Mouse (Mus musculus) thymus, postnatal 0 days (tissue): ENCODE results near the gene Olfr464. TPM values are rescaled to one million over a fixed set of nuclear protein-coding genes. Genes with fewer than 3 reads are reported as not detected.

Experiments
- DNase-seq: peaks from one replicate; pipeline ENCODE4 v3.0.0-alpha.2; 2015; ENCODE audit warnings: low spot score
- polyA plus RNA-seq: library from polyadenylated mRNA; unstranded; fragments of >200 nt; fragmentation: Nextera tagmentation; extraction: Ambion mirVana; gene quantifications from 2 replicates; pipeline ENCODE4 v1.2.1, GENCODE M21; 2015

The Olfr464 gene
- 0.13 TPM in 1 of 2 replicates, not detected in the other for polyA plus RNA-seq

- peak; percentile 10 for DNase-seq
Observed at GRCm38 (mm10) chr11:87920966-87921365, at the start of gene Olfr464. TSS of gene Olfr464 (minus strand) at chr11:87920967.

GRCm38 (mm10) chr11:87968356-87969122, 47.8 kb upstream of the Olfr464 start:
- peak; percentile 31 for DNase-seq

DNA sequence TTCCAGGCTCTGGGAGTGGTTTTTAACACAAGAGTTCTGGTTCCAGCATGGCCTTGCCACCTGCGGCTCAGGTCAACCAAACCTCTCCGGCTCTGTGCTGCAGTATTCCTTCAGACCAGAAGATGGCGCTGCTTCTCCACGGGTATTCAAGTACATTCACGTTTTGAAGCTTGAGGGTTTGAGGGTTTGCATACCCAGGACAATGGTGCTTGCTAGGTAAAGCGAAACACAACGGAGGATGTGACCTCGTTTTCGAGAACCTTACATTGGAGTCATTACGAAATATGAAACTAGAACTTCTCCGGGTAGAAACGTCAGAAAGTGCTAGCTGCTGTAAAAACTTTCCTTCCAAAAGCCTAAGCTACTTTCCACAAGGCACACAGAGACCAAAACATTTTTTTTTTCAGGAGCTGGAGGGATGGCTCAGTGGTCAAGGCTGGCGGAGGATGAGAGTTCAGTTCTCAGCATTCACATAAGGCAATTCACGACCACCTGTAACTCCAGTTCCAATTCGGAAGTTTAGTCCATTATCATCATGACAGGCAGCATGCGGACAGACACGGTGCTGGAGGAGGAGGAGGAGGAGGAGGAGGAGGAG, 47.0 kb upstream of the Olfr464 start:
- DNase-seq, result peak; percentile 90

DNA sequence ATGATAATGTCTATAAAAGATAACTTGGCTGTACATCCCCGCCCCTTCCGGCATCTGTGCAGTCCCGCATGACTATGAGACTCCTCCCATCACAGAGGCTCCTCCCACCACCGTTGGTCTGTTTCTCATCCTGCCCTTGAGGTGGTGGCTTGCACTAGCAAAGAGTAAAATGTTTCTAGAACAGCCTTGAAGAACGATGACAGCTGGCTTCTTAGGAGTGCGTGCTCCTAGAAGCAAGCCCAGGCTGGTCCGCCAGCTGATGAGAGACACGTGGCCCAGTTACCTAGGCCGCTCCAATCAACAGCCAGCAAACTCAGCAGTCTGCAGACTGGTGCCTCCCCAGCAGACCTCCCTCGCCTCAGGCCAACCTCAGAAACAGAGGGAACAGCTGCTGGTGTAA, 45.4 kb upstream of the Olfr464 start:
- peak; percentile 24 for DNase-seq

DNA sequence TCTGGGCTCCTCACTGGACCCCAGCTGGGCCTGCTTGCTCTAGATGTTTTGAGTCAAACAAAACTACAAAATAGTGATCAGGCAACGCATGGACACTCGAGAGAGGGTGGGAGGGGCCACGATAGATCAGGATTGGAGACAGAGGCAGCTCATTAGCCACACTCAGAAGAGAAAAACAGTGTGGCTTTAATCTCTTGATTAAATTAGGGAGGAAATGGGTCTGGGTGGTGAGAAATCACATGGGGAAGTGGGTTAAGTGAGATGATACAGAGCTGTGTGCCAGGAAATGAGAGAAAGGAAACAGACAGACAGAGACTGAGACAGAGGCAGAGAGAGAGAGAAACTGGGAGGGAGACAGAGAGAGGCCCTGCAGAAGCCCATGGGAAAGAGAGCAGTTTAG, 44.5 kb upstream of the Olfr464 start:
- no peak for DNase-seq

DNA sequence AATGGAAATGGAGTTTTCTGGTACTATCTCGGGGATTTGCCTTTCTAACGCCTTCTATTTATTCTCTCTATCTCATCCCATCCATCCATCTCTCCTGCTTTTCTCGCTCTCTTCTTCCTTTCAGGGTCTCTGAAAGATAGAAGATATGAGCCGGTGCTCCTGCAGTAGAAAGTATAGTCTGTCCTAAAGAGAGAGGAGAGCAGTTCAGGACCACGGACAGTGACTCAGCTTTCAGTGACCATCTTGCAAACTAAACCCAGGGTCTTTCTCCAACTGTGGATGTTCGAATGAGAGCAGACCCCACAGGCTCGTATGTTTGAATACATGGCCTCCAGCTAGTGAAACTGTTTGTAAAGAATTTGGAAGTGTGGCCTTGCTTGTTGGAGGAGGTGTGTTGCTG, 36.3 kb upstream of the Olfr464 start:
- peak; percentile 18 for DNase-seq

GRCm38 (mm10) chr11:87955144-87955543, 34.4 kb upstream of the Olfr464 start:
- DNase-seq, result peak; percentile 46

DNA sequence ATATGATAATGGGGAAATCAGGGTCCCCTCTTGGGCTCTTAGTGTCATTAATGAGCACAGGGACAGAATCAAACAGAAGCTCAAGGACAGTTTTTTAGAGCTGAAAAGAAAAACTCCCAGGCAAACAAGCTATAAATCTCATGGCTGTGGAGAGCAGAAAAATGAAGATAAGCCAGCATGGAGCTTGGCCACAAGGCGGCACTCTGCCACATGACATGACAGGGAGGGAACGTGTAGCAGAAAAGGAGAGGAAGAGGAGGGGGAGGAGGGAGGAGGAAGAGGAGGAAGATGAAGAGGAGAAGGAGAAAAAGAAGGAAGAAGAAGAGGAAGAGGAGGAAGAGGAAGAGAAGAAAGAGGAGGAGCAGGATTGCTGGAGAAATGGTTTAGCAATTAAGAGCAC, 29.2 kb upstream of the Olfr464 start:
- no peak for DNase-seq

- peak; percentile 4 for DNase-seq
Observed at GRCm38 (mm10) chr11:87935467-87935866, 14.7 kb upstream of the Olfr464 start.

- no peak for DNase-seq
Observed at GRCm38 (mm10) chr11:87933731-87934130, 13.0 kb upstream of the Olfr464 start.

GRCm38 (mm10) chr11:87930348-87930747, 9.6 kb upstream of the Olfr464 start:
- no peak for DNase-seq

- no peak for DNase-seq
Observed at GRCm38 (mm10) chr11:87920301-87920700, 466 bp downstream of the Olfr464 start.

GRCm38 (mm10) chr11:87916005-87916404, 4.8 kb downstream of the Olfr464 start:
- DNase-seq, result no peak

- no peak for DNase-seq
Observed at GRCm38 (mm10) chr11:87904331-87904730, 16.4 kb downstream of the Olfr464 start.

GRCm38 (mm10) chr11:87897287-87897686, 23.5 kb downstream of the Olfr464 start, which contains the start of gene Olfr463:
TSS of gene Olfr463 (minus strand) at chr11:87897387.
- DNase-seq, result no peak

- no peak for DNase-seq
Observed at GRCm38 (mm10) chr11:87892168-87892567, 28.6 kb downstream of the Olfr464 start, which contains the start of gene Olfr462. TSS of gene Olfr462 (minus strand) at chr11:87892268.

DNA sequence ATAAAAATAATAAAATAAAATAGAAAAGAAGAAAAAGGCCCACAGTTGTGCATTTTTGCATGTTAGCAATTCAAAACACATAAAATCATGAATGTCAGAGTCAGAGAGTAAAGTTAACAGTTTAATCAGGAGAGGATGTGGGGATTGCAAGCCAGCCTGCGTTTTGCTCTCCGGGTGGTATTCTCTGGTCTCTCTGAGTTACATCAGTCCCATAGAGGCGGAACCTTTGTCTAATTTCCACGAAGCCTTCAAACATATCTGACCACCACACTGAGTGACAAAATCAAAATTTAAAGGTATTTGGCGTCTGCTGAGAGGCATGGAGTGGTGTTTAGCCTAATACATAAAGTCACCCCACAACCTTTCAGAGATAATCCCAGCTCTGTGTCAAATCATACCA, 35.9 kb downstream of the Olfr464 start:
- no peak for DNase-seq

GRCm38 (mm10) chr11:87883493-87883892, 37.3 kb downstream of the Olfr464 start:
- DNase-seq, result peak; percentile 26

- DNase-seq, result no peak
Observed at GRCm38 (mm10) chr11:87881714-87882113, 39.1 kb downstream of the Olfr464 start.

GRCm38 (mm10) chr11:87879826-87880225, 40.9 kb downstream of the Olfr464 start:
- DNase-seq, result no peak

DNA sequence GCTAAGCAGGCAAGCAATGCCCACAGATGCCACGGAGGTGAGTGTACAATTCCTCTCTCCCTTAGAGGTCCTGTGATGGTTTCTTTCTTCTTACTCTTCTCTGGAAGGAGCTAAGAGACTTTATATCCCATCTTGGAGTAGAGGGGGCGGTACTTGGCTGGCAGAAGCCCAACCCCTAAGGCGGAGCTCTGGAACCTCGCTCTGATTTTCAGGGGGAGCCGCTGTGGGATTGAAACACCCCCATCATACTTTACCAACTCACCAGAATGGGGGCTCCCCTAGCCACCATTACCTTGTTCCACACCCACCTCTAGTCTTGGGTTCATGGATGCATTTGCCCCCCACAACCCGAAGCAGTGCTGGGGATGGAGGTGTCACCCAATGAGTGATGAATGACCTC, 45.3 kb downstream of the Olfr464 start, which contains the start of gene Epx:
Epx (minus strand) TSS at position 101 of the 400 bp plus-strand sequence.
- no peak for DNase-seq

- DNase-seq, result no peak
Observed at GRCm38 (mm10) chr11:87871766-87872165, 49.0 kb downstream of the Olfr464 start.

- DNase-seq, result no peak
Observed at GRCm38 (mm10) chr11:87870096-87870495, 50.7 kb downstream of the Olfr464 start.
